Mouse (Mus musculus): ENCODE results near the gene Cbl.

GRCm38 (mm10) chr9:44238501-44239190, 4.8 kb upstream of the Cbl start:
- no peak for TF ChIP-seq CTCF (IDR thresholded peaks at IDR 0.05; ENCODE audit: insufficient read depth, low read depth, low read length)
- no peak for TF ChIP-seq POLR2A (IDR thresholded peaks at IDR 0.05; ENCODE audit: insufficient read depth, low read depth, low read length)

Data from olfactory bulb, adult 2 months (tissue).